Mouse (Mus musculus) MEL-GATA-1-ER (cell line): ENCODE results near the gene Pmf1.
"Not testable (repeated sequence)": the region's sequence is repeated elsewhere in the genome, so short reads cannot be mapped to it uniquely, and the experiment has no call there.

Source experiments
- DNase-seq: peaks from one replicate; pipeline ENCODE4 v3.0.0-alpha.2; 2012; ENCODE audit warnings: low read depth; ENCODE audit errors: extremely low read depth

Pmf1 gene

DNA sequence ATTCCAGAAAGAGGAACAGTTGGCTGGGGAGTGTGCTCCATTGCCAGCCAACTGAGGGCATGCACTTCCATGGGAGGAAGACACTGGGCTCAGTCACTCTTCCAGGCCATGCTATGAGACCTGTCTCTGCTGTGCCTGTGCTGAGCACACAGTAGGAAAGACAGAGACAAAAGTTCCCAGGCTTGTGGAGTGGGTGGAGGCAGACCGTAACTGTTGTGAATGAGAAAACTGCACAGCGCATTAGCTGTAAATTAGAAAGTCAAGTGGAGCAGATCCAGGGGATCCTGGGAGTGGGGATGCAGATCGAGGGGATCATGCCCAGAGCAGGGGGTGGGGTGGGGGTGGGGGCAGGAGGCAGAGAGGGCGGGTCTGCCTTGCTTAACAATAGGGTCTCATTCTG is 29.5 kb upstream of the Pmf1 start:
- no peak for DNase-seq

DNA sequence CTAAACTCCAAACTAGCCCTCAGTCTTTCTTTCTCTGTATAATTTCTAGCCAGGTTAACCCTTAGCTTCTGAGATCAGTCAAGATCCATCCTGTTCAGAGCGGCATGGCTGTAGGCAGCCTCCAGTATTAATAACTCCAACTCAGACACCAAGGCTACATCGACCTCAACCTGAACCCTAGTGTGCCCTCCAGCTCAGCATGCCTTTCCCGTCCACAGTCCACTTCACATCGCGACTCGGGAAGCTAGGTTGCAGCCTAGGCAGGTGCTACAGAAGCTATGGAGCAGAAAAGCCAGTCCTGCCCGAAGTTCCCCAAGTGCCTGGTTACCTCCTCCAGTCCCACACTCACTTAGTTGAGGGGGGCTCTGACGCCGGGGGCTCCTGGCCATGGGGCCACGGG is 27.3 kb upstream of the Pmf1 start:
- no peak for DNase-seq

DNA sequence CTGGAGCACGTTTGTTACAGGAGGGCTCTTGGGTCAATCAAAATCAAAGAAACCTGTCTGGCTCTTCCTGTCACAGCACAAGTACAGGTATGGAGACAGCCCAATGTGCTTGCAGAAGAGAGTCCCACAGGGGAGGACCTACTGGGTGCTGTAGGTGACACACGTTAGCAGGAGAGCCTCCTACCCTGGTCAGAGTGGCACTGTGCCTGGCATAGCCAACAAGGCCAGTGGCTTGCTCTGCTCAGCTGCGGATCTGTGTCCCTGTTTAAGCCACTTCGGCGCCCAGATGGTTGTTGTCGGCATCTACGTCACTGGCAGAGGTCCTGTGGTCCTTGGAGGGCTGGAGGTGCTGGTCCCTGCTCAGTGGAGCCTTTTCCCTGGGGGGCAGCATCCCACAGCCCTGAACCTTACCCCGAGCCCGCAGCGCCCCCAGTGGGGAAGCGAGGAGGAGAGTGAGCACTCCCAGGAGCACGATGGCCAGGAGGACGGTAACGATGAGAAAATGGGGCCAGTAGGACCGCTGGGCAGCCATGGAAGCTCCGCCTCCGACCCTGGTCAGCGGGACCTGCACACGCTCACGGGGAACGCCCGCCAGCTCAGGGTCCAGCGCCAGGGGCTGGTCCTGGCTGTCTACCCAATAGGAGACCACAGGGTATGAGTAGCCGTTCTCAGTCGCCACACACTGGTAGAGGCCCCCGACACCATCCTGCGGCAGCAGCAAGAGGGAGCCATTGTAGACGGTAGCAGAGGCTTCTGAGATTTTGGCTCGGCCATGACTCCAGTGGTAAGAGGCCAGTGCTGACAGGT is 26.5 kb upstream of the Pmf1 start:
- no peak for DNase-seq

DNA sequence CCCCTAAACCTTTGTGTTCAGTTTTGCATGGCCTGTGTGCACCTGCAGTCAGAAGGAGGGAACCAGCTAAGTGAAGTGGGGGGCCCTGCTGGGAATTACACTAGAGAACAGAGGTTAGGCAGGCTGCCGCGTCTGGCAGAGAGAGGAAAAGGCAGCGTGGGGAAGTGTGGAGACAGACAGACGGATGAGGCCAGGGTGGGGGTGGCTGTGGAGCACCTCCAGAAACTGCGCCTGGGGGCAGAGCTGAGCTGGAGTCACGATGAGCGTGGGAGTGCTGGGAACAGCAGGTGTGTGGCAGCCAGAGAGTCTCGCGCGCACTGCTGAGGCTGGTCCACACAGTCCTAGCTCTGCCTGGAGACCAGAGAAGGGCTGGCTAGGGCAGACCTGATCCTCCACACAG is 25.4 kb upstream of the Pmf1 start:
- no peak for DNase-seq

DNA sequence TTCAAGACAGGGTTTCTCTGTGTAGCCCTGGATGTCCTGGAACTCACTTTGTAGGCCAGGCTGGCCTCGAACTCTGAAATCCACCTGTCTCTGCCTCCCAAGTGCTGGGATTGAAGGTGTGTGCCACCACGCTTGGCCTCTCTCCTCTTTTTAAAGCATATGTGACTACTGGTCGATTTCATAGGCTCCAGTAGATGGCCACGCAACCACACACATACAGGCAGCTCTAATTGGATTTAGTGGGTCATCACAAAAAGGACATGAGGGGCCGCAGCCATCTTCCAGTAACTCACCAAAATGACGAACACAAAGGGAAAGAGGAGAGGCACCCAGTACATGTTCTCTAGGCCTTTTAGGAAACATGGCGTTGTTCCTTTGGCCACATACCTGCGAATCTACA is 18.5 kb upstream of the Pmf1 start:
- DNase-seq: not testable (repeated sequence)

DNA sequence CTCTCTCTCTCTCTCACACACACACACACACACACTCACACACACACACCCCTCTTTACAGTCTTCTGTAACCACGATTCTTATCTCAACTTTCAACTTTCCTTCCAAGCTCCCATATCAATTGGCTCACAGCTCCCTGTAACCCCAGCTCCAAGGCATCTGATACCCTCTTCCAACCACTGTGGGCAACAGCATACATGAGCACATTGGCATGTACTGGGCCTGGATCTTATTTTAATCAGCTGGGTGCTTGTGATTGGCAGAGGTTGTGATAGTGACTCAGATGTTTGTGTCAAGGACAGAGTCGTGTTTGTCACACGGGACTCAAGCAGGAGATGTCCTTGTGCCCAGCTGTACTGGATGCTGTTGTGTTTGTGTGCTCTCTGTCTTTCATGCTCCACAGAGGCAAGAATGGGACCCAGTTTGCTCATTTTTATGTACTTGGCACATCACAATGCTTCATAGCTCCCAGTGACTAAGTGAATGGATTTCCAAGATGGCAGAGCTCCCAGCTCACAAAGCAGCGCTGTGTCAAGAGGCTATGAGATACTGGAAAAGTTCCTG is 17.3 kb upstream of the Pmf1 start:
- DNase-seq: no peak

DNA sequence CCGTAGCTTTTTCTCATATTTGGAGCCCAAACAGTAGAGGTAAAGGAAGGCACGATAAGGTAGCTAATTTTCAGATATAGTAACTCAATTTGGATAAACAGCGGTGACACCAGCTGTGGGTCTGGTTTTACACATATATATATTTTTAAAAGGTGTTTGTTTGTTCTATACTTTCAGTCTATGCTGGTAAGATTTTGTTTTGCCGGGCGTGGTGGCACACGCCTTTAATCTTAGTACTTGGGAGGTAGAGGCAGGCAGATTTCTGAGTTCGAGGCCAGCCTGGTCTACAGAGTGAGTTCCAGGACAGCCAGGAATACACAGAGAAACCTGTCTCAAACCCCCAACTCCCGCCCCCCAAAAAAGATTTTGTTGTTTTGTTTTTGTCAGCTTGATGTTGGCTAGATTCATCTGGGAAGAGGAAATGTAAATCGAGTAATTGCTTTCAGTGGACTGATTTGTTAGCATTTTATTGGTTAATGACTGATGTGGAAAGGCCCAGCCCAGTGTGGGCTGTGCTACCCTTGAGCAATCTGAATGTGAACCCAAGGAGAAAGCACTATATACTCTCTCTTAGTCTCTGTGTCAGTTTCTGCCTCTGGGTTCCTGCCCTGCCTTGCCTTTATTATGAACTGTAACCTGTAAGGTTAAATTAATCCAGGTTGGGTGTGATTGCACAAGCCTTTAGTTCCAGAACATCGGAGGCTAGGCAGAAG is 15.7 kb upstream of the Pmf1 start:
- DNase-seq: no peak

DNA sequence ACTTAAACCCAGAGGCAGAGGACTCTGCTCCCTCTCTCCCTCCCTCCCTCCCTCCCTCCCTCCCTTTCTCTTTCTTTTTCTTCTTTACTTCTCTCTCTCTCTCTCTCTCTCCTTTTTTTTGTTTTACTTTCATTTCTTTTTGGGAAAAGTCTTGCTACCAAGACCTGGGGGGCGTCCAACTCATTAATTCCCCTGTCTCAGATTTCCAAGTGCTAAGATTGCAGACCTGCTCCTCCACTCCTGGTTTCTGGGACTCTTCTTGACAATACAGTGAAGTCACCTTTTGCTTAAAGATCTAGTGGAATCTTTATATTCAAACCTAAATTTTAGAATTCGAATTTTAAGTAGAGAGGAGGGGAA is 15.2 kb upstream of the Pmf1 start:
- no peak for DNase-seq

DNA sequence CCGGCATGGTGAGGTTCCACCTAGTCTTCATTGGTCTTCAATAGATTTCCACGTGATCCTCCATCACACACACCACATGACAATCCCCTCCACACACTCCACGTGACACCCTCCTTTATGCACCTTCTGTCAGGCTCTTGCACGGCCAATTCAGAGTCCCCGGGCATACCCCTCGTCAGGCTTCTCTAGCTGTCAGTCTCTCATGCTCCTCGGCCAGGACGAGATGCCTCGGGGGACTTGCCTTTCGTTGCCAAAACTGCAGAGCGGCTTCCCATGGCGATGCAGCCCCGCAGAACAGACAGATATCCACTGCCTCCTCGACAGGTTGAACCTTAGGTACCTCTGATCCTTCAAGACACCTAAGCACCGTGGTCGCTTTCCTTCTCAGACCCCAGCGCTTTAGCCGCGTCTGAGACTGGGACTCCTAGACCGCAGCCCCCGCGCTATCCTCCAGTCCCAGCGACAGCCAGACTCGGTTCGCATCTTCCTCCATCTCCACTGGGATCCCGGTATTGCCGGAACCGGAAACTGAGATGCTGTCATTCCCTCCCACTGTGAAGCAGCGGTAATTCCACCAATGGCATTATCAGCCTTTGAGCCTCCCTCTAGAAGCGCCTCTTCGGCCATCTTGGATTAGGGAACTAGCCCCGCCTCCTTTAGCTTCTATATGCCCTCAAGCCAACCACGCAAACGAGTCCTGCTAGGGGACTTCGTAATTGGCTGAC is 14.6 kb upstream of the Pmf1 start, which contains the start of gene Slc25a44:
Slc25a44 (minus strand) TSS at position 535 of the 725 bp plus-strand sequence.
- peak; percentile 100 for DNase-seq

DNA sequence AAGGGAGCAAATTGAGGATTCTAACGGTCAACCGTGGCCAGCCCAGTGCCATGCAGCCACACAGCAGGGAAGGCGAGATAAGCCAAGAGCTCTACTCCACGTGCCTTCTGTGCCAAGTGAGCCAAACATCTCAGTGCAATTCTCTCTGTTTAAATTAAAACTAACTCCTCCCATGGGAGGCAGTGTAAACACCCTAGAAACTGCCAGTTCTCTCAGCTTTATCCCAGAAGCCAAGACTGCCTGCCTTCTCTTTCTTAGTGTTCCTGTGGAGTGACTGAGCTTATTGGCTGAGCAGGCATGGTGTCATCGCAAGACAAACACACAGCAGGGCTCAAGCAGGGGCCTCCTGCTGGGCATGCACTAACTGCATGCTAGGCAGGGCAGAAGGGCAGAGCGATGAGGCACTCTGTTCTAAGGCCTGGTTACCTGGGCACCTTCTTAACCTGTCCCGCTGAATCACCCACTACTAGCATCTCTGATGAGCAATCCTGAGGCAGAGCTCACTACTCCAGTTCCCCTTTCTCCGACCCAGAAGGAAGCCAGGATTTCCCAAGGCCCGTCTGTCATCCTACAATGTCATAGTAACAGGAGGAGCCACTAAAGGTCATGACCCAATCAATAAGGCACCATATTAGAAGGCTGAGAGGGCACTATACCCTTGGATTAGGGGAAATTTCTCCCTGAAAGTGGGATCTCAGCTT is 12.0 kb upstream of the Pmf1 start:
- no peak for DNase-seq

DNA sequence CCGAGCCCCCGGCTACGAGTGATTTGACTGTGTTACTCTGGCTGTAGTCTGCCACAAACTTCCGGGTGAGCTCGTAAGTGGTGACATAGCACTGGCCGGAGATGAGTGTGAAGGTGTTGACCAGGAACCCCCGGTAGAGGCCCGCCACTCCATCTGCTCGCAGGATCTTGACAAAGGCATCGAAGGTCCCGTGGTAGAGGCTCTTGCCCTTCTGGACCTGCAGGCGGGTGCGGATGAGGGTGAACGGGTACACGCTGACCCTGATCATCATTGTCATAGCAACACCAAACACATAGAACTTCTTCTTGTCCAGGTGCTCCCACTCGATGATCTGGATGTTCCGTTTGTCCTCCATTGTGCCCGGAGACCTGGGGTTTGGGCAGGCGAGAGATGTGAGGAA is 10.6 kb upstream of the Pmf1 start:
- DNase-seq: no peak

DNA sequence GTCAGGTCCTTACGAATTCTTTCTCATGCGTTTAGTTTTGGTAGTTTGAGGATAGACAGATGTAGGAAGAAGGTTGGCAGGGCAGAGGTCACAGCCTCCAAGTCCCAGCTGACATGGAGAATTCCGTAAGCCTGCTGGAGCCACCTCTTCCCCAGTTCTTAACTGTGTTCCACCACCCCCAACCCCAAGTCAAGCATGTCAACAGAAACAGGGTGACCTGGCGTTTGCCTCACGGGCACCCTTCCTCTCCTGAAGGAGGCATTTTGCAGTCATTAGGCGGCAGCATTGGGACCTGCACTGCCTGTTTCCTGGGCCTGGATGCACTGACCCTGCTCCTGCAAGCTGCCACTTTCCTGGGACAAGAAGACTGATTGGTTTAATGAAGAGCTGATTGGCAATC is 7.9 kb upstream of the Pmf1 start:
- DNase-seq: no peak

DNA sequence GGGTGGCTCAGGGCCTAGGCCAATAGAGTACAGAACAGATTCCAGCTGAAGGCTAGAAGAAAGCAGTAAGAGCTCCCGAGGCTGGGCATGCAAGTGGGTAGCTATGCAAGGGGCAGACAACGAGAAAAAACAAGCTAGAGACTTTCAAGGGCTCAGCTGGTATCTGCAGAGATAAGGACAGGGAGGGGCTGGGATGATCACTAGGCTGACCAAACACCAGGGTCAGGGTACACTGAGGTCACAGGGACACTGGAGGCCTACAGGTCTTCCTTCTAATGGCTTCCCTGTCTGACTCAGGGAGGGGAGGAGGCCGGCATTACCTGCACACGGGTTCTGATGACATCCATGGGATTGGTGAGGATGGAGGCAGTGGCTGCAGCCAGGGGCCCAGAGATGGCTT is 5.5 kb upstream of the Pmf1 start:
- DNase-seq: no peak

DNA sequence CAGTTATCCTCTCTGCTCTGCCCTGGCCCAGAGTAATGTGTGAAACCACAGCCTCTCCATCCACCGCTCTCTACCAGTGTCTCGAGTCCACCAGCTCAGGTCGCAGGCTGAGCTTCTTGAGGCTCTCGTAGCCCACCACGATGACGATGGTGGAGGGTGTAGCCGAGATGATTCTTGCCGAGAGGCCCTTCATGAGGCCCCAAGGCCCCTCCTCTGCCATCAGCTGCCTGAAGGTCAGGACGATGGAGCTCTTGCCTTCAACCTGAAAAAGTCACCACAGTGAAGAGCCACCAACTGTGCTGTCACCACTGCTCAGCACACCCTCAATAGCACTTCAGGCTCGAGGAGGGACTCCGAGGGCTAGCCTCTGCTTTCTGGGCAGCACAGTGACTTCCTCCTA is 2.5 kb upstream of the Pmf1 start:
- no peak for DNase-seq

DNA sequence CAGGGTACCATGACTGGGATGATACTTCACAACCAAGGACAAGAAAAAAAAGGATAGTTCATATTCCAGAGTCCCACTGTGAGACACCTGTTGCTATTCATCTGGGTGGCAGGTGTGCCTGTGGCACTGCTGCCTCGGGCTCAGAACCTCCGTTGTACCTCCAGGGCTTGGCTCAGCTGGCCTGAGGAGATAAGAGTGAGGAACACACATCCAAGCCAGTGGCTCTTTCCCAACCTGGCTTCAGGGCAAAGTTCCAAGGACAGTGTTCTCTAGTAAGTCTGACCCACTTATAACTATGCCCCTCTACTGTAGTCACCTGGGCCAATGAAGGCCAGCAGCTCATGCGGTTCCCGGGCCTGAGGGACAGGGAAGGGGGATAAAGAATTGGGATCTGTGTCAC is 1.6 kb upstream of the Pmf1 start:
- no peak for DNase-seq

DNA sequence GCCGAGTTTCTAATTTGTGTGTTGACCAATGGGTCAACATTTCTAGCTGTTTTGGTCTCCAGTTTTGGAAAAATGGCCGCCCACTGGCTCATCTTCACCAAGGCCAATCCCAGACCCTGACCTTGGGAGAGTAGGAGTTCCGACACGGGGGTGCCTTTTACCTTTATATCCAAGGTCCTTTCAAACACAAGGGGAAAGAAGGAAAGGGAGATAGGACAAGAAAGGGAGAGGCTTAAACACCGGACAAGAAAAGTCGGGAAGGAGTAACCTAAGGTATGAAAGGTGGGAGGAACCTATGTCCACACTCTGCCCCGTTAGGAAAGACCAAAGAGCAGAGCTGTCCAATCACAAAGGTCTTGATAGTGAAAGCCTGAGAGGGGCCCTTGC is 507 bp upstream of the Pmf1 start:
- no peak for DNase-seq

DNA sequence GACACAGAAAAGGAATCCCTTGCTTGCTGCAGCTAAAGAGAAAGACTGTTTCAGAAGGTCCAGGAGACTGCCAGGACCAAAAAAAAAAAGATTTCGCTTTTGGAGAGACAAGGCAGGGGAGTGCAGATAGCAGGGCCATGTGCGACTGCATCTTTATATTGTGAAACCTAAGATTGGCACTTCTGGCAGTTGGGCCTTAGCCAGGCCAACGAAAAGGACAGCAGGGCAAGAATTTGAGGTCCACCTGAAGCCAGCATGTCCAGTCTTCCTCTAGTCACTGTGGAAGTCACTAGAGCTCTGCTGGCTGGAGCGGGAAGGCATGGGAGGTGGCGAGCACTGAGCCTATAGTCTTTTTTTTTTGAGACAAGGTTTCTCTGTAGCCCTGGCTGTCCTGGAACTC is 1.2 kb downstream of the Pmf1 start:
- DNase-seq: no peak

DNA sequence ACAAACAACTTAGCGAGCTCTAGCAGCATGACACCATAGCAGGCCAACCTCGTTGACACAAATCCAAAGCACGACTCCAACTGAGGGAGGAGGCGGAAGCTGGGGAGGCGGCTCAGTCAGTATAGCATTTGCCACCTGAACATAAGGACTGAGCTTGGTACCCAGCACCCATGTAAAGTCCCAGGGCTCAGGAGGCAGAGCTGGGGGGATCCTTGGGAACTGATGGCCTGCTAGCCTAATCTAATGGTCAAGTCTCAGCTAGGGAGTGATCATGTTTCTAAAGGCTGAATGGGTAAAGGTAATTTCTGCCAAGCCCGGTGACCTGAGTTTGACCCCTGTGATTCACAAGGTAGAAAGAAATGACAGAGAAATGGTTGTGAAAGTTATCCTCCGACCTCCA is 2.6 kb downstream of the Pmf1 start:
- DNase-seq: no peak

DNA sequence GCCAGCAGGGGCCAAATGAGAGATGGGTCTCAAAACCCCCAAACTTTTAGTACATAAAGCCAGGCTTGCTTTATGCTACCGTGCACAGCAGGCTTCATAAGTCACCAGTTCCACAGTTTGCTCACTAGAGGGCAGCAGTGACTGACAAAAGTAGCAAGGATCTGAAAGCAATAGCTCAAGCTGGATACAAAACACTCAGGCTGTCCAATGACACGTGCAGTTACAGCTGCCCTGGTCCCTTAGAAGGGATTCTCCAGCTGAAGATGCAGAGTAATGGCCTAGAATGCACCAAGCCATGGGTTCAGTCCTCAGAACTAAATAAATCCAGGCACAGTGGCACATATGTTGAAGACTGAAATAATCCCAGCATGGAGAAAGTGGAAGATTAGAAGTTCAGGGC is 3.0 kb downstream of the Pmf1 start:
- DNase-seq: peak; percentile 80

DNA sequence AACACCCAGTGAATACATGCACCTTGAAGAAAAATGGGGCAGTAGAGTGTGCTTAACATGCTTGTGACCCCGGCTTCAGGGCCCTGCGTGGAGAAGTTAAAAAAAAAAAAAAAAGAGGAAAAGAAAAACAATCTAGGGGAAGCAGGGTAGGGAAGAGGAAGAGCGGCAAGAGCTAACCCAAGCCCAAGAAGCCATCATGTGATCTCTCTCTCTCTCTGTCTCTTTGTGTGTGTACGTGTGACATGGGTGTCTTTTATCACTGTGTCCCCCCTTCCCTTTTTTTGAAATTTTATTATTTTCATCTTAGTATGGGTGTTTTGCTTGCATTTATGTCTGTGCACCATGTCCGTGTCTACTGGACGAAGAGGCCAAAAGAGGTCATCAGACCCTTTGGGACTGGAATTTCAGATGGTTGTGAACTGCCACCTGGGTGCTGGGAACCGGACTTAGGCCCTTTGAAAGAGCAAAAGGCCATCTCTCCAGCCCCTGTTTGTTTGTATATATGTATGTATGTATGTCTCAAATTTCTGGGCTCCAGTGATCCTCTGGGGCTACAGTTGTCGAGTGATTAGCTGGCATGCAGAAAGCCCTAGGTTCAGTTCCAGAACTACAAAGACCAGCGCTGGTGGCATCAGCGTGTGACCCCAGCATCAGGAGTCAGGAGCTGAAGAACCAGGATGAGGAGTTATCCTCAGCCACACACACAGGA is 6.5 kb downstream of the Pmf1 start:
- DNase-seq: no peak

DNA sequence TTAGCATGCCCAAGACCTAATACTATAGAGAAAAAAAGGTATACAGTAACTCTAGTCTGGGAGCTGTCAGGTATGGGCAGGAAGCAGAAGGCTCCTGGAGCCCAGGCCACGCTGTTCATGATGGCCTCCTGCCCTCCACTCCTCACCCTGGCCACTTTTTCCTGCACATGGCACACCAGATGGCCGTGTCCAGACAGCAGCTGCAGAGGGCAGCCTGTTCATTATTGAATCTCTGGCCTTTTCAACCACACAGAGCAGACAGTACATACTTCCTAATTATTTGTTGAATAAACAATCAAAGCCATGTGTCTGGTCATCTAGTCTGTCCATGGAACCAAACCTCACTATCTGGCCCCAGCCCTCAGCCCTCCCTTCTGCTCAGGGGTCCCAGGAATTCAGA is 11.5 kb downstream of the Pmf1 start:
- DNase-seq: no peak
